Mouse (Mus musculus): ENCODE data around the gene Ssna1.
A peak's percentile ranks its signal among the peaks of the same experiment; 100 is the strongest.

Ssna1 gene

DNA sequence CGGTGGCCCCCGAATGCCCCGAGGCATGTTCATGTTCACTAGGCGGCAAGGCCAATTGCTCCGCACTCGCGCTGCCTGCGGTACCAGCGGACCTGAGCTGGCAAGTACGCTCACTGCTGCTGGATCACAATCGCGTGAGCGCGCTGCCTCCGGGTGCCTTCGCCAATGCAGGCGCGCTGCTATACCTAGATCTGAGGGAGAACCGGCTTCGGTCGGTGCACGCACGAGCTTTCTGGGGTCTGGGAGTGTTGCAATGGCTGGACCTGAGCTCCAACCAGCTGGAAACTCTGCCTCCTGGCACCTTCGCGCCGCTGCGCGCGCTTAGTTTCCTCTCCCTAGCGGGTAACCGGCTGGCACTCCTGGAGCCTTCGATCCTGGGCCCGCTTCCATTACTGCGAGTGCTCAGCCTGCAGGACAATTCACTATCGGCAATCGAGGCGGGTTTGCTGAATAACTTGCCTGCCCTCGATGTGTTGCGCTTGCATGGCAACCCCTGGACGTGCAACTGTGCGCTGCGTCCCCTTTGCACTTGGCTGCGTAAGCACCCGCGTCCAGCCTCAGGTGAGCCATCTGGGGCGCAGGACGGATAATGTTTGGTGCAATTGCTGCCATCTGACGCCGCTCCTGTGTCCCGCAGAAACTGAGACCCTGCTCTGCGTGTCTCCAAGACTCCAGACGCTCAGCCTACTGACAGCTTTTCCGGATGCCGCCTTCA lies 18.0 kb upstream of the Ssna1 start:
- no peak for DNase-seq (ENCODE audit: low read depth, low spot score)

DNA sequence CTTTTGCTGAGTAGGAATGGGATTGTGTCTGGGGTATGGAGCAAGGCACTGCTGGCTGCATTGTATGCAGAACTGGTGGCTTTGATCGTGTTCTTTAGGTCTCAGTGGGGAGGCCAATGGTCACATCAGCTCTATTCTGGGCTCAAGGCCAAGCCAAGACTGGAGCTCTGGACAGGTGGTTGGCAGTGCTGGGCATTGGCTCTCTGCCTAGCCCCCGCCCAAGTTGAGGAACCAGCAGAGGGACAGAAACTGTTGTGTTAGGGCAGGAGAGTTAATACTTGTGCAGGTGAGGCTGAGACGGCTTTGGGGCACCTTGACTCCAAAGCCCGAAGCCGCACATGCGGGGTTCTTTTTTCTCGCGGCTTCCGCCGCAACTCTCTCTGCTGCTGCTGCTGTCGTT lies 17.4 kb upstream of the Ssna1 start, which contains the start of gene Lrrc26:
Gene Lrrc26 (plus strand): TSS at position 265 of the 400 bp plus-strand sequence.
- DNase-seq (ENCODE audit: low read depth, low spot score), result no peak

DNA sequence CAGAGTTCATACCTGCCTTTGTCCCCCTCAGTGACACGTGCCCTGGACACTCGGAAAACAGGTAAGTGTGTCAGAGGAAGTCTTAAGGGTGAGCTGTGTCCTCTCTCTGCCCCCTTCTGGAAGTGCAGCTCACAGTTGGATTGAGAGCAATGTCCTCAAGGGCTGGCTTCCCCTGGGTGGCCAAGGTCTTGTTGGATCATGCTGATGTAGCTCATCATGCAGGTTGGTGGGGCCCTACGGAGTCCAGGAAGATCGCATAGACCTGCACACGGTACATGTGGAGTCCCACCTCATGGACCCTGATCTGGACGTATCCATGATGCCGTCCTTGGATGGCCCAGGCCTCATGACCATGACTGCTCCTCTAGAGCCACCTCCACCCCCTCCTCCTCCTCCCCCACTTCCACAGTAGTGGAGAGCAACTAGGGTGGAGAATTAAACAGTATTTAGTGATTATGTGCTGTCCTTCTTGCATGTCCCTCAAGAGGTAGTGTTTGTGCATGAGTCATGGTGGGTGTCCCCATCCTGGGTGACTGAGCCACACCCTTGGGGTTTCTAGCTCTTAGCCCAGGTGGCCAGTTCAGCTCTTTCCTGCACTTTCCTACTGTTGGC lies 16.6 kb upstream of the Ssna1 start:
- no peak for DNase-seq (ENCODE audit: low read depth, low spot score)

- DNase-seq (ENCODE audit: low read depth, low spot score), result no peak
These were observed 15.8 kb upstream of the Ssna1 start, which contains the start of gene Tmem210 for GRCm38 (mm10) chr2:25287927-25288649. TSS of gene Tmem210 (plus strand) at chr2:25288145.

DNA sequence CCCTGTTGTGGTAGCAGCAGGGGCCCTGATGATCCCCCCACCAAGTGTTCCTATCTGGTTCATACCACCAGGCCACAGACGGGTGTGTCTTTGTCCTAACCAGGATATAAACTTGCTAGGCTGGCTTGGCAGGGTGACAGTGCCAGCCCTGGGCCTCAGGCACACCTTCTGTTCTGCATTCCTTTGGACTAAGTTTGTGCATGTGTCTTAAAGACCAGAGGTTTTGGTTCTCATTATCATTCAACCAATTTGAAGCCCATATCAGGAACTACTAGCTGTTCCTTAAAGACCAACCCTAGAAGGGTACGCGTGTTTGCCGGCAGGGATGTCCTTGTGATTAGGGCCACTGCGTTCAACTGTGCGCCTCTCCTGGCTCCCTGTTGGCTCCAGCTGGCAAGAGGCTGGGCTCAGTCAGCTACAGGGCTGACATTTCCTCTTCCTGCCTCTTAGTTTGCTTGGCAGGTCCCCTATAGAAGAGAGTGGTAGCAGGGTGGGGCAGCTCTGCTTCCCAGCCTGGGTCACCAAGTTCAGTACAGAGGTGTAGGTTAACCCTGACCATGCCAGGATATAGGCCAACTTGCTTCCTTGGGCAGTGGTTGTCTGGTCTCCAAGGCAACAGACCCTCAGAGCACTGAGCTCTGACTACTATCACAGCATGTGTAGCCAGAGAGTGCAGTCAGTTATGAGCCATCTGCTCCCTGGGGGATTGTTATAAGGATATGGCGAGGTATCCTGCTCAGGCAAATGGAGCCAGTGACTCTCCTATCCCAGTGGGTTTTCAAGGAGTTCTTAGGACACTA lies 14.8 kb upstream of the Ssna1 start:
- no peak for DNase-seq (ENCODE audit: low read depth, low spot score)

DNA sequence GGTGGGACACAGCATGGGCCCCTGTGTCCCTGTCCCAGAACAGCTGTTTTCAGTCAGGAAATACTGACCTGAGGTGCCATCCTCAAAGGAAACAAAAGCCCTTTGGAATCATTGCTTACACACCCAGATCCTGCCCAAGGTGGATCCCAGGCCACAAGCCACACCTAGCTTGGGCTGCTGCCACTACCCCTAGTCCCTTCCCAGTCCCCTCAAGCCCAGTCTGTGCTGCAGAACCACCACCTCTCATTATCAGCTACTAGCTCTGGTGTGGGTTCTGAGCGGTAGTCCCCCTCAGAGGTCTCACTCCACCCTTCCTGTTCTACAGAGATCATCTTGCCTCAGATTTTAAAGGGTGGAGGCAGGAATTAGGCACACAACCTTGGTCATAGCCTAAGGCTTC lies 14.1 kb upstream of the Ssna1 start:
- no peak for DNase-seq (ENCODE audit: low read depth, low spot score)

GRCm38 (mm10) chr2:25285551-25285950 lies 13.3 kb upstream of the Ssna1 start:
- DNase-seq (ENCODE audit: low read depth, low spot score), result no peak

- DNase-seq (ENCODE audit: low read depth, low spot score), result peak; percentile 81
These were observed 7.0 kb upstream of the Ssna1 start for GRCm38 (mm10) chr2:25278928-25279882.

GRCm38 (mm10) chr2:25273010-25273409 lies 772 bp upstream of the Ssna1 start:
- no peak for DNase-seq (ENCODE audit: low read depth, low spot score)

DNA sequence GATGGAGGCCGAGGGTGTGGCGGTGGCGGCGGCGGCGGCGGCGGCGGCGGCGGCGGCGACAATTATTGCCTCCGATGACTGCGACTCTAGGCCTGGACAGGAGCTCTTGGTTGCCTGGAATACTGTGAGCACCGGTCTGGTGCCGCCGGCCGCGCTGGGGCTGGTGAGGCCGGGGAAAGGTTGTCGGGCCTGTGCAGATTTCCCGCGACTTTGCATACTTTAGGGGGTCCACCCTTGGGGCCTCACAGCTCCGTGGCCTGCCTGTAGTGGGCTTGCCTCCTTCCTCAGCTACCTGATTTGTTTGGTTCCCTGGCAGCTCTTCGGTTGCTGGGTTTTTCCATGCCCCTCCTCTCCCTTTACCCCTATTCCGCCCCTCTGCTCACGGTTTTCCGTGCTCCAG lies 277 bp upstream of the Ssna1 start:
- DNase-seq (ENCODE audit: low read depth, low spot score), result no peak

- no peak for DNase-seq (ENCODE audit: low read depth, low spot score)
These were observed 4.4 kb downstream of the Ssna1 start for GRCm38 (mm10) chr2:25267746-25268309.

DNA sequence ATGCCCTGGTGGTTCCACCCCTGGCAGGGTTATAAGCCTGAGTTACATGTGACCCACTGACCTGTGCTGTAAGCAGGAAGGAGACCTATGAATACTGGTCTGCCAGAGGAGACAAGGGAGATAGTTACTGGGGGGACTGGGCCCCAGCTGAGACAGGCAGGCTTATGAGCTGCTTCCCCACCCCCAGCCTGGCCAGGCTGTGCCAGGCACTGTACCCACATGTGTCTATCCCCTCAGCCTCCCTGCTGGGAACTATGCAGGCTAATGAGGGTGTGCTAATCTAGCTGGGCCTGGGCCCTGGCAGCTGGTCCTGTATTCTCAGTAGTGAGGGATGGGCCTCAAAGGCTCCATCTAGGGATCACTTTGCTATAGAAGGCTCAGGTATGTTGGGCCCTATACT lies 5.0 kb downstream of the Ssna1 start:
- no peak for DNase-seq (ENCODE audit: low read depth, low spot score)

DNA sequence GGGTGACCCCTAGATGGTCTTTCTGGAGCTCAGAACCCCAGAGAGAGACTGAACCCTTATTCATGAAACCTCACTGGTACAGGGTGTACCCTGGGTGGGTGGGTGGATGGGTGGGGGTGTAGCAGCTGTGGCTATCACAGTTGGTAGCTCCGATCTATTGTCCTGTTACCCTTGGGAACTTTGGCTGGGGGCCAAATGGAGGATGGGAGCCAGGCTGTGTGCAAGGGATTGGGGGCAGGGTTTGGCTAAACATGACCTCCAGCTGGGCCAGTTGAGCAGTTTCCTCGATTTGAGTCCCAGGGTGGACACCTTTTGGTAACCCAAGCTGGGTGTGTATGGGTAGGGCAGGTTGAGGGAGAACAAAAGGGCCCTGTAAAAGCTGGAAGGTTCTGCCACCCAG lies 5.5 kb downstream of the Ssna1 start:
- DNase-seq (ENCODE audit: low read depth, low spot score), result no peak

- DNase-seq (ENCODE audit: low read depth, low spot score), result no peak
These were observed 6.2 kb downstream of the Ssna1 start for GRCm38 (mm10) chr2:25265897-25266656.

- DNase-seq (ENCODE audit: low read depth, low spot score), result no peak
These were observed 7.4 kb downstream of the Ssna1 start for GRCm38 (mm10) chr2:25264851-25265250.

- DNase-seq (ENCODE audit: low read depth, low spot score), result no peak
These were observed 8.0 kb downstream of the Ssna1 start for GRCm38 (mm10) chr2:25264286-25264660.

DNA sequence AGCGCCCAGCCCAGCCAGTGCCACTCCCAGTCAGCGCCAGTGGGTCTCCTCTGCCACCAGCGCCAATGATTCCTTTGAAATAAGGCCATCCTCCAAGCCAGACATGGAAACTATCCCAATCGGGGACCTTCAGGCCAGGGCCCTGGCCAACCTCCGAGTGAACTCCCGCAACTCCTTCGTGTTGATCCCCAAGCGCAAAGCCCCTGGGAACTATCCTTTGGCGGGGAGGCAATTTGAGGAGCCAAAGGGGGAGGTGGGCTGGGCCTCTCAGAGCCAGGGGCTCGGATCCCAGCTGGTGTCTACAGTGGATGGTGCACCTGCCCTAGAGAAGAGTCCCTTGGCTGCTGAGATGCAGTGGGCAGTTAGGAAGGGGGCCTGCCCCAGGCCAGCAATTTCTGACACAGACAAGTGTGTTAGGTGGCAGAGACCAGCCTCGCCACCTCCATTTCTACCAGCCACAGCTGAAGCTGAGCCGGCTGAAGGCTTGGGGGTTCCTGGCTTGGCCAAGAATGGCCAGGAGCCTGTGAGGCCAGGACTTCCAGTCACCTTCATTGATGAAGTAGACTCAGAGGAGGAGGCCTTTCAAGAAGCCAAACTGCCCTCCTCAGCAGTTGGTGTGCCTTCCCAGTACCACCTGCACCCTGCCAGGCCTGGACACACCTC lies 8.5 kb downstream of the Ssna1 start:
- no peak for DNase-seq (ENCODE audit: low read depth, low spot score)

- DNase-seq (ENCODE audit: low read depth, low spot score), result peak; percentile 82
These were observed 9.2 kb downstream of the Ssna1 start for GRCm38 (mm10) chr2:25262795-25263622.
